Mouse (Mus musculus) inflammation-experienced regulatory T-cells (primary cell): ENCODE measurements around the gene Cntnap5a. TPM values are rescaled to one million over a fixed set of nuclear protein-coding genes. Genes with fewer than 3 reads are reported as not detected.

Experiments
- polyA plus RNA-seq, 2 experiments: library from polyadenylated mRNA; unstranded; fragments of 100-300 nt; shearing (Covaris generic); gene quantifications; one replicate each; pipeline ENCODE4 v1.2.1; 2017

Gene Cntnap5a
- polyA plus RNA-seq, result under 1 TPM; 0.05 to 0.44 TPM

GRCm38 (mm10) chr1:115684518-115685368 lies at the start of gene Cntnap5a:
TSS of gene Cntnap5a (plus strand) at chr1:115684756.

